Mouse (Mus musculus): Measurements from ENCODE around the gene Kcnab1. TPM values are rescaled to one million over a fixed set of nuclear protein-coding genes. Genes with fewer than 3 reads are reported as not detected.

Kcnab1 gene
- polyA plus RNA-seq (2017; shearing (Covaris generic)) = 1 to 10 TPM in 1 of 3 experiments, under 1 TPM in 2; 0.43 to 1.3 (median 0.80) TPM

DNA sequence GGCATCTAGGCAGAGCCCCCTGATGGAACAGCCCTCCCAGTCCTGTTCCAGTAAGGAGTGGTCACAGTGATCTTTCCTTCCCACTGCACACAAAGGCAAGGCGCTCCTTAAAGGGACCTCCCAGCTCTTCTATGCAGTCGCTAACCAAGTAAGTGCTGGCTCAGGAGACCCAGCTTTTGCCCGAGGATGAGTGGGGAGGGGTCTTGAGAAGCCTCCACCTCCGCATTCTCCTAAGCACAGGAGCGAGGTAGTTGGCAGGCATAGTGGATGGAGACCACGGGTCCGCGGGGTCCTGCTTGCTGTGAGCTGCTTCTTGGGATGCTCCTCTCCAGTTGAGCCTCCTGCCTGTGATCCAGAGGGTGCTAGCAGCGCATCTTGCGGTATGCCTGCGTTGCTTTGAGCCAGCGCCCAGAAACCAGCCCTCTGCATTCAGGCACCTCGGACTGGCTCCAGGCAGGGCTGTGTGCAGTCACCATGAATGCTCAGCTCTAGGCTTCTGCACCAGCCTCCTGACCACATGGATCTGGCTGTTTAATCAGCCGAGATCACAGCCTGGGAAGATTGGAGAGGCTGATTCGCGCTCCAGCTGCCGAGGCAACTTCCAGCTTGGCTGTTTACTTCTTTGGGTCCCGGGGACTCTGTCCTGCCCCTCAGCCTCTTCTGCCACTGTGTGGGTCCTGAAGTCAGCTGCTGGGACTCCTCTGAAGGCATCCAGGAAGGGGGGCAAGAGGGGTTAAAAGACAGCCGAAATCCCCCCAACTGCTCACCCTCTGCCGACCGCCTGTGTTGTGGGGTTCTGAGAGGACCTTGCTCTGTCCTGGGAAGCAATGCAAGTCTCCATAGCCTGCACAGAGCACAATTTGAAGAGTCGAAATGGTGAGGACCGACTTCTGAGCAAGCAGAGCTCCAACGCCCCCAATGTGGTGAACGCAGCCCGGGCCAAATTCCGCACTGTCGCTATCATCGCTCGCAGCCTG, at the start of gene Kcnab1:
Gene Kcnab1 (plus strand): TSS at position 440 of the 977 bp plus-strand sequence.
- ATAC-seq = no peak

DNA sequence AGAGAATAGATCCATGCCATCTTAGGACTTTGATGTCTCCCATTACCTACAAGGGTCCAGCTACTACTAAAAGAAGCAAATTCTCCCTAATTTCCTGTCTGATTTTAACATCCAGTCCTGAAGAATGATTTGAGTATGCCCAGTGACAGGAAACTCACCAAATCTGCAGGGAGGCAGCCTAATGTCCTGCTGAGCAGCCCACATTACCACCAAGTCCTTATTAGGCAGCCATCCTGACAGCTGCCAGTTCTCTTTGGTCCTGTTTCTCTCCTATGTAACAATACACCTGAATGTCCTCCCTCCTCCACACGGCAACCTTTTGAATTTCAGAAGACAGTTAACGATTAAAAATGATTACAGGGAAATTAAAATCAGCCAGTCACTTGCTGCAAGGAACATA, 20.9 kb upstream of the Kcnab1 start:
- no peak for ATAC-seq

DNA sequence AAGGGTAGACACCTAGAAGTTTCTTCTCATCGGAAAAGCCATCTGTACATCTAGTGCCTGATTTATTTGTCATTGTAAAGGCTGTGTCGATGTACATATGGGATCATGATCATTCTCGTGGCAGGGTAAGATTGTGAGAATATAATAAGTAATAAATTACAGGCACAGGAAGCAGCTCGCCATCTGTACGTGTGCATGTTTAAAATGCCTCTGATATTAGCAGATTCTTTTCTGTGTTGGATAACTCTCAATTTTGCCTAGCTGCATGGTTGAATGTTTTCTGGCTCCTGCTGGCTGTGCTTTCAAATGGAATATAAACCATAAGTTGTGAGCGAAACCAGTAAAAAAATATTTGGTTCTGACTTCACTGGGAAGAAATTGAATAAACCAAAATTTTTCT, 5.1 kb upstream of the Kcnab1 start:
- ATAC-seq = no peak

DNA sequence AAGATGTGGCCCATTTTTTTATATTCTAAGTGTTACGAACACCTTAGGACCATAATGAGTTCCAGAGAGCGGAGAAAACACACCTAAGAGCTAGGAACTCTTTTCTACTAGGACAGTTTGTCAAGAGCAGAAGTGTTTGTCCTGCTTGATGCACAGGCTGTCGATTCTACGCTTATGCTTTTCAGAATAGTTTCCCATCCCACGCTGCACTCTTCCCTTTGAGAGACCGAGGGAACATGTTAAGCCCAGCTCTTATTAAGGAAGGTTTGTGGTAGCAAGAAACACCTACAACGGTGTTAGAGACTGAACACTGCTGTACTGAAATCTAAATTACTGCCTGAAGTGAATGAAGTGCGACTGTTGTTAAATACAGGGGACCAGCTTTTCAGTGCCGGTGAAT, 1.0 kb downstream of the Kcnab1 start:
- no peak for ATAC-seq

DNA sequence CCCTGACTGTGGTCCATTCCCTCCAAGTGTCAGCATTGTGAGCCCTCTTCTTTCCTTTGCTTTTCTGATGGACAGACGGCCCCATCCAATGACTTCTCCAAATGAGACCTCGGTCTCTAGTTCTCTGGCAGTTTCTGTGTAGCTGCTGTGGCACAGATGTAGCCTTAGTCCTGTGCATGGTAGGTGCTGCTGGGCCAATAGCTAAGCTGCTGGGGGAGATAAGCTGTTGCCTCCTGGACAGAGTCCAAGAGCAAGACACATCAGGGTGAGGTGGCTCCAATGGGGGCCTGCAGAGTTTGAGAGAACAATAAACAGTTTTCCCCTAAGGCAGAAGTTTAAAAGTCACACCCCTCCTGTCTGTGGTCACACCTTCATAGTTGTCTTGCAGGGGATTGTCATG, 2.0 kb downstream of the Kcnab1 start:
- ATAC-seq = no peak

DNA sequence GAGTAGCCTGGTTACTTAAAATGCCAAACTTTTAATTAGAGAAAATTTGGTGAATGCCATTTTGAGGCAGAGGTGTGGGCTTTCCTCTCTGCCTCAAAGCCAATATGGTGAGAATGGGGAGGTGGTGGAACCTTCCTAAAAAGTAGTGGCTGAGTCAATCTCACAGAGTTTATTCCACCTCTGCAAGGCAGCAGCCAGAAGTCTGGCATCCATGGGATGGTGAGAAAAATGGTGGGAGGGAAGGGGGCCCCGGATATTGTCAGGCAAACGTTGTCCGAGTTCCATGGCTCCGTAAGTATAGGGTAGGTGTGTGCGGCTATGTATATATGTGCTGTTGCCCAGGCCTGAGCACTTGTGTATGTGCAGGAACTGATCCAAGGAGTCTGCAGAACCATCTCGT, 6.0 kb downstream of the Kcnab1 start:
- ATAC-seq = no peak

DNA sequence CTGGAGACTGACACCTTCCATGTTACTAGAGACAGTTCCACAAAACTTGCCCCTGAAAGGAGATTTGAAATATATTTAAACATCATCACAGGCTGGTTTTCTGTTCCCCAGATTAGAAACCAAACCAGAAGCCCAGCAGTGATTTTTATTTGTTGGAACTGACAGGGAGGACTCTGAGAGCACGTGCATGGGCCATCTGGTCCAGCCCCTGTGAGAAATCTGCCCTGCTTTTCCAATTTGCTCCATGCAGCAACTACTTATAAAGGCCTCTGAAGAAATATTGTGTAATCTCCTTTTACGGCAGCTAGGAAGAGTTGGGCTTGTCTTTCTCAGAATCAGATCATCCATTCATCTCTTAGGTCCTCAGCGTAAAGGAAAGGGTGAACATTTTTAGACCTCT, 7.8 kb downstream of the Kcnab1 start:
- ATAC-seq = no peak

DNA sequence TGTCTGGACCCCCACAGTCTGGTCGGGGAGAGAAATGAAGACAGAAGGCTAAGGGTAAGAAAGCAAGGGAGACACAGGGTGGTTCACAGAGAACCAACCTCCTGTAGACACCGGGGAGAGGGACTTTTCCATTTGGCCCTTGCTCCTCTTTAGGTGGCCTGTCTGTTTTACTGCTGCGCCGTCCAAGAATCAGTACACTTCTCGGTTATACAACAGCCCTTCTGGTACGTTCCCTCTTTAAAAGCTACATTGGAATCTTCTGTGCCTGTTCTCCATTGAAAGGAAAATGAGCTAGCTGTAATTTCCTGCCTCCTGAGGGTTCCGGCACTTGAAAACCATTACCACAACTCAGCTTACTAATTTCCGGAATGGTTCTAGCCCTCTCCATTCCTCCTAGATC, 8.2 kb downstream of the Kcnab1 start:
- ATAC-seq = no peak

DNA sequence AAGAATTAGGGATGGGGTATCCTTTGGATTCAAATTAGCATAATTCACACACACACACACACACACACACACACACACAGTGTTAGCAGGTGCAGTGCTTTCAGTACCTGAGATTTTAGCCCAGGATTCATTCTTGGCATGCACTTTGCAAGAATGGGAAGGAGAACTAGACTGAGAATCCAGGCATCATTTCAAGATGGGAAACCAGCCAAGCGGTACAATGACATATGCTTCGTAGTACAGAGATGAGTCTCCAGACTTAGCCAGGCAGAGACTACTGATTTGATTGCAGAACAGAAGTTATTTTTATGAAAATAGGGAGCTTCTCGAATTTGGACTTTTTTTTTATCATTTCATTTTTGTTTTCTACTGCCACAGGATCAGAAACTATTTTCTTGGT, 15.8 kb downstream of the Kcnab1 start:
- ATAC-seq = no peak

DNA sequence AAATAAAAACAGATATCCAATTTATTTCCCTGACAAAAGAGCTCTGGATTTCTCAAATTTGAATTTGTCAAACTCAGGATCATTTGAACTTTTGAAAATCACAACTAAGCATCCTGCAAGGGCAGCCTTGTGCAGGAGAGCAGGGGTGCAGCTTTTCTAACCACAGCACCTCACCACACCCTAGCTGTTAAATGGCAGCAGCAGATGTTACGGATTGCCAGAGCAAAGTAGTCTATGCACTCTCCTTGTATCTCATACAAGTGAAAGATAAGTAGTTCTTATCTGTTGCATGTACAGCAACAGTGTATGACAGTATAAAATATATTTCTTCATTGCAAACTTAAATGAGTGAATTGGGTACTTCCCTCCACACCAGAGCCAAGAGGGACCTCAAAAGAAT, 20.4 kb downstream of the Kcnab1 start:
- no peak for ATAC-seq

DNA sequence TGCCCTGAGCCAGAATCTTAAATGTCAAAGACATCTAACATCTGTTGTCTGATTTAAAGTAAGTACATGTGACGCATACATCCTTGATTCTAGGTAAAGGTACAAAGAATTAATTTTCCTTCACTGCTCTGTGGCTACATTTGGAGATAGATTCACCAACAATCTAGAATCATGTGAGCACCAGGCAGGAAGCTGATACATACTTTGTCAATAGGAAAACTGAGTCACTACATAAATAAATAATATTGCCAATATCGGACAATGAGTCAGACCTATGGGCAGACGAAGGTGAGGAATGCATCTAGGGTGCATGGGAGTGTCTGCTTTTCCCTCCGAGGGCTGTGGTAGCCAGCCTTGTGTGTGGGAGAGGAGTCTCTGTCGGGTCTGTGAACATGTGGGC, 25.7 kb downstream of the Kcnab1 start:
- no peak for ATAC-seq

DNA sequence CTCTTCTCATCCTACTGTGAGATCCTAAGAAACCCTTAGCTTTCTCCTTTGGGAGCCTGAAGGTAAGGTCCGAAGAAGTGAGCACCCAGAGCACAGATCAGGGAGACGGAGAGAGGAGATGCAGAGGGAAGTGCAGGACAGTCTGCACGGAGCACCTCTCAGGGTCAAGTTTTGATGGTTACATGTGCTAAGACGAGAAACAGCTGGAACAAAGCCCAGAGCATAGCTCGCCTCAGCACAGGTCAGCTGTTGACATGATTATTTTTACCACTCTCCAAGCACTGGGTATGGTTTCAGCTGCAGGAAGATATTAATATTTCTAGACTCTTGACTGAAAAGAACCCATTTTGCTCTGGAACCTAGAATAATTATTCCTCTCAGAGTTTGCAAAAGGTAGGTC, 27.7 kb downstream of the Kcnab1 start:
- no peak for ATAC-seq

DNA sequence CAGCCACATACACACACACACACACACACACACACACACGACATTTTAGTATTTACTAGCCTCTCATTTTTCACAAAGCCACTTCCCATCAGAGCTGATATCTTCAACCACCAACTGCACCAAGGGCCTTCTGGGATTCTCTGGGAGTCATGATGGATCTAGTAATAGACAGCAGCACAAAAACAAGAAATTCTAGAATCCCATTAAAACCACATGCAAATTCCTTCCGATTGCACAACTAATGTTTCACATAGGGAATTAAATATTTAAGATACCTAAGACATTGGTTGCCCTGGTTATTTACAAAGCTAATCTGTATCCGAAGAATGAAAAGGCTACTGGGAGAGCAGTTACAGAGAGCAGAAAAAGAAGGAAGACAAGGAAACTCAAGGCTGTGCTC, 29.6 kb downstream of the Kcnab1 start:
- no peak for ATAC-seq

DNA sequence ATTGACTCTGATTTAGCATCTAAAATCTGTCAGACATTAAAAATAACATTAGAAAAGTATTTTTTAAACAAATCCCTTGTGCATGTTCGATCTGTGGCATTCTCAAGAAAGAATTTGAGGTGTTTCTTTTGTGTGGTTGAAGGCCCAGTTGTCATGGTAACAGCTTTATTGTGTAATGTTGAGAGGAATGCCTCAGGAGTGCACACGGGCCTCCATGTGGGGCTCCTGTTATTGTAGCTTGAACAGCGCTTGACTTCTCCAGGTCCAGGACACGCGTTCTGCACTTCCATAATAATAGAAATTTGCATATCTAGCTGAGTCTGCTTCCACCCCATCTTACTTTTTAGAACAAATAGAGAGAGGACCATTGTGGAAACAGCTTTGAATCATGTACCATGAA, 36.0 kb downstream of the Kcnab1 start:
- ATAC-seq = no peak

DNA sequence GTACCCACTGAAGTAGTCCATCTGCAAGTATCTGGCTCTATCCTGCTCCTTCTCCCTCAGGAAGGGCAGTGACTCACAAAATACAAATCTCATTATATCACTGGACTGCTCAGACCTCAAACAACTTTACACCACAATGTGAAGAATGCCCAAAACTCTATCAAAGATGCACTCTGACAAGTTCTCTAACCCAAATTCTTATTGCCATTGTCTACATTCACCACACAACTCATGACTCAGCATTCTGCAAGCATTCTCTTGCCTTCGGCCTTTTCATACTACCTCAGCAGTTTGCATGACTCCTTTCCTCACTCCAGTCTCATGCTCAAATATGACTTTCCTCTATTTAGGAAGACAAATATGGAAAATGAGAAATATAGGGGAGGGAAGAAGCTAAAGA, 42.6 kb downstream of the Kcnab1 start:
- ATAC-seq = no peak

DNA sequence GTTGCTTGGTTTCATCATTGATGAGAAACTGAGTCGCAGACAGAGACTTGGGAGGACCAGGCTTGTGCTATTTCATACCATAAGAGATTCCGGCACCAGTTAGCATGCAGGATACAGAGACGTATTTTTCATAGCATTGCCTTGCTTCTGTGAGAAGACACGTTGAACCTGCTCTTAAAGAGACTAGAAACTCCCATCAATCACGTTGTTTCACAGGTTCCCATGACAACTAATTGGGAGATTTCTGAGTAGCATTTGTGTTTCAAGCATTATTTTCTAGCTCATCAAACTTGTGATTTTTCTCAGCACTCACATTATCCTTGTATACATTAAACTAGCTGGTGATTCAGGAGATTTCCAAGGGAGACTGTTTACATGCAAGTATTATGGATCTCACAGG, 63.8 kb downstream of the Kcnab1 start:
- ATAC-seq = no peak

DNA sequence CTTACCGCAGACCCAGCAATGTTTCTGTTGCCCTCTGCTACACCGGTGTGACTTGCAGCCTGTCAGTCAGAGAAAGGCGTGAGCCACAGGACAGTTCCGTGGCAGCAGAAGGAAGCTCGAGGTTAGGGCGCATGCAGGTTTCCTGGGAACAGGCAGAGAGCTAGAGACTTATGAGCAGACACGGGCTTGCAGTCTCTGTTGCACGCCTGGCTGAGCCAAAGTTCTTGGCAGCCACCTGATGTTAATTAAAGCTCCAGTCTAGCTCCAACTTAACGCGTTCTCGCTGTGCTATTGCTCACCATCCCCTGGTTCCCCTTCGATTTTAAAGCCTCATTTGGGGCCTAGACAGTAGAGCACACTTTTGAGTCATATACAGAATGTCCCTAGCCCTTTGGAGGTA, 65.4 kb downstream of the Kcnab1 start:
- ATAC-seq = no peak

DNA sequence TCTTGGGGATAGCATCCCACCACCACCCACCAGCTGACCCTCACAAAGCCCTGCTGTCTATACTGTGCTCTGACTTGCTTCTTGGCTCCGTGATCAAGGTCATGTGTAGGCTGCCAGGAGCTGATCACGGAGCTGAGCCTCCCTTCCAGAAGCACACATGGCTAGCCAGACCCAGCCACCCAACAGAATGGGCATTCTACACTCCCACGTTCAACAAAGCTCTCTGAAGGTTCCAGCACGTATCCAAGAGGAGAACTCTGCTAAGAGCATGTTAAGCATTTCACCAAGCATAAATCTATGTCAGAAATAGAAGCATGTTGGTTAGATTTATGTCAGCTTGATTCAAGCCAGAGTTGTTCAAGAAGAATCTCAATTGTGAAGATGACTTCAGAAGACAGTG, 66.6 kb downstream of the Kcnab1 start:
- no peak for ATAC-seq

DNA sequence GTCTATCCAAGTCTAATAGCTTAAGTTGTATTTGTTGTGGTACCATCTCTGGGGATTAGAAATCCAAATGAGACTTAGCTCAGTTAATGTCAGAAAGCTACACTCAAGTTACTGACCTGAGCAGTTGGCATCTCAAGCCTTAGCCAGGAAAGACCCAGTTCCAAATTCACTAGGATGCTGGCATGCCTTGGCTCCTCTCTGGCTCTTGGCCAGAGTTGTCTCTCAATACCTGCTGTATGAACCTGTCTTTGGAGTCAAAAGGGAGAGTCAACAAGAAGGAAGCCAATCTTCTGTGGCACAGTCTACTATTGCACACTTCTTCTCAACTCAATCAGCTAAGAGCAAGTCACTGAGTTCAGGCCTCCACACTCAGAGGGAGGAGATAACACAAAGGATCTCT, 67.7 kb downstream of the Kcnab1 start:
- no peak for ATAC-seq

DNA sequence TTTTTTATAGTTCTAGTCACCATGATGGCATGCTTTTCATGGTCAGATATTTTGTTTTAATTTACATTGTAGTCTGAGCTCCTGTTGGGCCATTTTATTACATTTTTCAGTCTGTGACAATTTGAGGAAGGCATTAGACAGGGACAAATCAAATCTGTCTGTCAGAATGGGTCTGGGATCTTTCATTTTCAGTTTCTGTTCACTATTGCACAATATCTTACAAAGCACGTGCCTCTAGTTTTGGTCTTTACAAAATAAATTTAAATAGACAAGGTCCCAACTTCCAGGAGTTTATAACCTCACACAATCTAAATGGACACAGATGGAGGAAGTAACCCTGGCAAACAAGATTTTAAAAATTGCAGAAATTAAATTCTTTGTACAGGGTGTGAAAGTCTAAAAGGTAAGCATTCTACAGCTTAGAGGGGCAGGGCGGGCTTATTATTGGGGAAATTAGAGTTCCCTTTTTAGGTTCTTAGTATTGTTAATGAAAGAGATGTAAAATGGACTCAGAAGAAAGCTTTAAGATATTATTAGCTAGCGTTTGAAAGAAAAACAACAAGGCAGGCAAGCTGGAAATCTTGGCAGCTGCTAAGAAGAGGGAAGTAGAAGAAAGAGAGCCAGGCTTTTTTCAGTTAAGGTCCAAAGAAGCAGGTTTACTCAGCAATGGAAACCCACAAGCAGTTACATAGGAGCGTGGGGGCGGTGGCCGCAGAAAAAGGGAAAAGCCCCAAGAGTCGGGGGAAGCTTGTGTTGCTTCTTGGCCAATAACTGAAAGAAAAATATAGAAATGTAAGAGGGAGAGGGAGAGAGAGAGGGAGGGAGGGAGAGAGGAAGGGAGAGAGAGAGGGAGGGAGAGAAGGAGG, 78.9 kb downstream of the Kcnab1 start:
- no peak for ATAC-seq

DNA sequence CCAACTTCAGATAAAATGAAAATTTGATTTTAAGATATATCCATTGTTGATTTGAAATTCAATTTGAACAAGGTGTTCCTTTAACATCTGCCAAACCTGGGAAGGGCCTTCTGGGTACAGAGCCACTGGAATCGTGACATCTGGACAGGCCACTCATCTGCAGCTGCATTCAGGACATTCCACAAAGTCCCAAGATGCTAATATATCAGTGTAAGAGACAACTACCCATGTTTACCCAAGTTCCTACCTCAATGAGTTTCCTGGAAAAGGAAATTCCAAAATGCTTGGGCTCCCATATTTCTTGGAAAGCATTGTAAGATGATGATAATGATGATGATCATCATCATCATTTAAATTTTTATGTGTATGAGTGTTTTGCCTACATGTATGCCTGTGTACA, 91.4 kb downstream of the Kcnab1 start:
- no peak for ATAC-seq

DNA sequence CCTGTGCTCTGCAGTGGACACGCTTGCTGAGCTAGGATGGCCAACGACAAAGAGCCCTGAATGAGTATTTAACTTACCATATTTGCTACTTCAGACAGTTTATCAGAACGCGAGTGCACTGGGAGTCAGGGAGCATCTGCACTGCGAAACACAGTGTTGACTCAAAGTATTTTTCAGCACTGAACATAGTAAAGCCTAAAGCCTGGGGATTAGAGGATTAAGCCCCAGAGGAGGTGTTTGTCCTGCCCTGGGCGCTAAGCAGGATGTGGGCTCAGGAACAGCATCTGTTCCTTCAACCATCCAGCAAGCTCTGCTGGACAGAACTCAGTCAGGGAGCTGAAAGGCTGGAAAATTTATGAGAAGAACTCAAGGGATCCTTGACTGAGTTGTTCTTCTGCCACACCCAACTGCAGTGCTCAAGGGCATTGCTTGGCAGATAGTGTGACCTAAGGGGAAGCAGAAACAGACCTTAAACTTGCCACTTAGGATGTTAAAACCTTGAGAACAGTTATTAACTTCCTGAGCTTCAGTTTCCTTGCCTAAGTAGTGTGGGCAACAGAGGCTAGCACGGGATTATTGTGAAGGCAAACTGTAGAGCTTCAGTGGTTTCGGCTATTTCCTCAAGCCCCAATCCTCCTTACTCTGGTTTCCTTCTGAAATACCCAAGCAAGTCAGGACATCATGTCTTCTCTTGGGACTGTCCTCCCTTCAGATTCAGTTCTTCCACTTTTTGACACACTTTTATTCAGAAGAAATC, 94.4 kb downstream of the Kcnab1 start:
- no peak for ATAC-seq
